Mouse (Mus musculus) kidney, embryonic 14.5 days (tissue): ENCODE results near the gene Gjd3. TPM values are rescaled to one million over a fixed set of nuclear protein-coding genes. Genes with fewer than 3 reads are reported as not detected.

Source experiments
- ATAC-seq: fragments of 200-750 bp; cut with Nextera tagmentation; 2 replicates; pipeline ENCODE4 v1.8.0; 2017; ENCODE audit warnings: moderate number of reproducible peaks, mild to moderate bottlenecking, moderate TSS enrichment, moderate library complexity; ENCODE audit not compliant: low FRiP score, low TSS enrichment
- H3K27ac ChIP-seq: fragments of 300-500 bp; sonication (generic); 2 replicates; pipeline ENCODE4 v1.5.1; 2014; ENCODE audit warnings: low read depth, mild to moderate bottlenecking, low read length, moderate library complexity, mixed read lengths
- H3K27me3 ChIP-seq: fragments of 300-500 bp; sonication (generic); 2 replicates; pipeline ENCODE4 v1.6.1; 2014; ENCODE audit warnings: mild to moderate bottlenecking, low read length; ENCODE audit not compliant: control insufficient read depth, insufficient read depth
- H3K36me3 ChIP-seq: fragments of 300-500 bp; sonication (generic); 2 replicates; pipeline ENCODE4 v1.6.1; 2014; ENCODE audit warnings: low read length, mixed read lengths; ENCODE audit not compliant: control insufficient read depth, insufficient read depth
- H3K4me1 ChIP-seq: fragments of 300-500 bp; sonication (generic); 2 replicates; pipeline ENCODE4 v1.6.1; 2014; ENCODE audit warnings: low read length, mixed read lengths; ENCODE audit not compliant: control insufficient read depth, insufficient read depth
- H3K4me2 ChIP-seq: fragments of 300-500 bp; sonication (generic); replicated peaks from 2 replicates; pipeline ENCODE4 v1.6.1; 2014; ENCODE audit warnings: low read depth, mild to moderate bottlenecking, low read length
- H3K4me3 ChIP-seq: fragments of 300-500 bp; sonication (generic); 2 replicates; pipeline ENCODE4 v1.5.1; 2014; ENCODE audit warnings: mild to moderate bottlenecking, low read length
- H3K9ac ChIP-seq: fragments of 300-500 bp; sonication (generic); 2 replicates; pipeline ENCODE4 v1.6.1; 2014; ENCODE audit warnings: low read depth, mild to moderate bottlenecking, low read length, moderate library complexity
- H3K9me3 ChIP-seq: fragments of 300-500 bp; sonication (generic); 2 replicates; pipeline ENCODE4 v1.6.1; 2016; ENCODE audit warnings: low read length; ENCODE audit not compliant: control insufficient read depth
- WGBS: fragments of 180-500 bp; shearing (Covaris S2); extraction: QIAGEN DNeasy Blood & Tissue Kit; methylation state at CpG from one replicate; pipeline ENCODE4 v1.1.7; 2014; 5-methylcytosine and 5-hydroxymethylcytosine counted together
- polyA plus RNA-seq: library from polyadenylated mRNA; unstranded; fragments of >200 nt; fragmentation: Nextera tagmentation; extraction: Ambion mirVana; gene quantifications from 2 replicates; pipeline ENCODE4 v1.2.1, GENCODE M21; 2014

The Gjd3 gene
- polyA plus RNA-seq, 1 experiment from 2014 or later = not detected

- ATAC-seq = no peak
- Histone ChIP-seq H3K4me3 (no peak overlapping the region), H3K9ac (no peak overlapping the region), H3K9me3 (no peaks in the 10 kb centered on the region), H3K4me1 (peaks cover 64% of the 10 kb centered on the region), H3K36me3 (peaks cover 10% of the 10 kb centered on the region), H3K27me3 (no peaks in the 10 kb centered on the region), H3K4me2 (no peak overlapping the region), H3K27ac (no peak overlapping the region)
- WGBS = 72% methylated on average over 3 of the region's 3 CpGs
These were observed 37.2 kb downstream of the Gjd3 start for GRCm38 (mm10) chr11:98945605-98945977.

GRCm38 (mm10) chr11:98944897-98945604 lies 37.8 kb downstream of the Gjd3 start:
- peak overlapping the region; percentile 42 for H3K9ac ChIP-seq
- H3K36me3 ChIP-seq = peaks cover 4% of the 10 kb centered on the region; the same call in 1 of the 2 replicates
- peaks cover 66% of the 10 kb centered on the region for H3K4me1 ChIP-seq
- peak overlapping the region; percentile 84; the same call in 1 of the 2 replicates for H3K27ac ChIP-seq
- no peaks in the 10 kb centered on the region for H3K27me3 ChIP-seq
- H3K4me2 ChIP-seq = no peak overlapping the region; the same call in 1 of the 2 replicates
- H3K9me3 ChIP-seq = no peaks in the 10 kb centered on the region
- no peak overlapping the region for H3K4me3 ChIP-seq
- ATAC-seq = no peak
- WGBS = 44% methylated on average over 11 of the region's 11 CpGs

DNA sequence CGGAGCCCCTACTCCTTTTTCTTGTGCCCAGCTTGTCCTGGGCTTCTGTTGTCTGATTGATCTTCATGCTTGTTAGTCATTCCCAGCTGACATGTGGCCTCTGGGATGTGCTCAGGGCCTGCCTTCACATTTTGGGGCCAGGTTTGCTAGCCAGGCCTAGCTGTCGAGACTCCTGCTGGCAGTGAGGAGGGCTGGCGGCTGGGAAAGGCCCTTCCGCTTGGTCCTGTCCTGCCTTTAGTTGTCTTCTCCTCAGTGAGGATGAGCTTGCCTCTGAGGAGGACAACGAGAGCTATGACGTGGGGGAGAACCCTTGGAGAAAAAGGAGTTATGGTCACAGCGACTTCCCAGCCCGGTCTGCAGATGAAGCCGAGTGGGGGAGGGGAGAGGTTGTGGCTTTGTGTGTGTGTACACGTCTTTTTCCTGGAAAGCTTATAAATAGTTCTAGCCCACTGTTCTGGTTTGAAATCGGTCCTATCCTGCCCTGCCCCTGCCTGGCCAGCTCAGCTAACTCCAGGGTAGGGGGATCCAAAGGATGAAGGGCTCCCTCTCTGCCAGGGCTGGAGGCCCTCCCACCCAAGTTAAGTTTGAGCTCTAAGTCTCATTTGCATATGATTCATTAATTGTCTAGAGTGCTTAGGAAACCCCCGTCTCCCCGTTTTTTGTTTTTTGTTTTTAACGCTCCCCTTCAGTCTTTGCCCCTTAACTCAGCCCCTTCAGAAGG lies 38.9 kb downstream of the Gjd3 start:
- H3K27ac ChIP-seq = peak overlapping the region; percentile 84
- no peaks in the 10 kb centered on the region for H3K9me3 ChIP-seq
- H3K4me1 ChIP-seq = peaks cover 78% of the 10 kb centered on the region
- no peaks in the 10 kb centered on the region for H3K27me3 ChIP-seq
- H3K36me3 ChIP-seq = 0 out of 2 replicates have a peak, but pooled peaks cover 4% of the 10 kb centered on the region
- H3K9ac ChIP-seq = peak overlapping the region; percentile 34; the same call in 1 of the 2 replicates
- H3K4me3 ChIP-seq = no peak overlapping the region; the same call in 1 of the 2 replicates
- peak overlapping the region; percentile 70 for H3K4me2 ChIP-seq
- no peak for ATAC-seq
- WGBS = 36% methylated on average over 14 of the region's 14 CpGs

DNA sequence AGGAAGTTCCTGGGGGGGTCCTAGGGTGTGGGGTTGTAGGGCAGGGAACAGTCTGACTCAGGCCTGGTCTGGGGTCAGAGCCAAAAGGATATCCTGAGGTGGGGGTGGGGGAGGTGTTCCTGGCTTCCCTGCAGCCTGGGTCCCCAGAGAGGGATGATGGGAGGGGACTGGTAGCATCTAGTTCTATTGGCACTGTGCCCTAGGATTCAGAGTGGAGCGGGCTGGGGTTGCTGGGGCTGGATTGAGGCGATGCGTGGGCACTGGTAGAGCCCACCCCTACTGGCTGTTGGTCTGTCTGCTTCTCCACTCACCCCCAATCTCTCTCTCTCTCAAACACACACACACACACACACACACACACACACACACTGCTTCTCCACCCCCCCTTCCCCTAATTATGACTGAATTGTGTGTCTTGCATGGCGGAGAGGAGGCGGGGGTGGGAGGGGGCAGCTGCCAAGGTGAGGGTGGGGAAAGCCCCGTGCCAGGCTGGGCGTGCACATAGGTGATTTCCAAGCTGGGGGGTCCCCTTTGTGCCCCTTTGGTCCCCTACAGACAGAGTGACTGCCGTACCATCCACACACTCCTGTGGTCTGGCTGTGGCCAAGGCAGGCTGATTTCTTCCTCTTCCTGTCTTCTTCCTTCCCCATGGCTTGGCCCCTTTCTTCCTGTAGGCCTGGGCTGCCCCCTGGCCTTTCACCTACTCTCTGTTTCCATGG lies 39.7 kb downstream of the Gjd3 start:
- H3K27ac ChIP-seq = peak overlapping the region; percentile 98
- 0 out of 2 replicates have a peak, but pooled peaks cover 4% of the 10 kb centered on the region for H3K36me3 ChIP-seq
- ATAC-seq = no peak
- 71% methylated on average over 8 of the region's 8 CpGs for WGBS
- peak overlapping the region; percentile 70 for H3K4me2 ChIP-seq
- H3K4me3 ChIP-seq = peak overlapping the region; percentile 45
- no peaks in the 10 kb centered on the region for H3K9me3 ChIP-seq
- peaks cover 86% of the 10 kb centered on the region for H3K4me1 ChIP-seq
- peak overlapping the region; percentile 77; the same call in 1 of the 2 replicates for H3K9ac ChIP-seq
- no peaks in the 10 kb centered on the region for H3K27me3 ChIP-seq

DNA sequence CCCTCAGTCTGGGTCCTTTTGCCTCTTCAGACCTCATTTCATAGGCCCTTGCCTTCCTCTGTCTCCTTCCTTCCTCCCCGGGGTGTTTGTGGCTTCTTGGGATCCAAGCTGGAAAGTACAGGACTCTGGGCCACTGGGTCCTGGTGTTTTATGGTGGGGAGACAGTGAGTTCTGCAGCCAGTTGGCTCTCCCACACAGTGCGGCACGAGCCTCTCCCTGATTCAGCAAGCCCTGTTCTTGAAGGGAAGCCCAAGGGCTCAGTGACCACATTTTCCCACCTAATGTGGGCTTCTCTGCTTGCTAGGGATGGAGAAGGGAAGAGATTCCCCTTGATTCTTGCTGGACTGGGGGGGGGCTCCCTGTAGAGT lies 40.3 kb downstream of the Gjd3 start:
- Histone ChIP-seq H3K9me3 (no peaks in the 10 kb centered on the region), H3K36me3 (0 out of 2 replicates have a peak, but pooled peaks cover 3% of the 10 kb centered on the region), H3K4me3 (peak overlapping the region; percentile 45), H3K27ac (peak overlapping the region; percentile 98), H3K27me3 (no peaks in the 10 kb centered on the region), H3K4me2 (peak overlapping the region; percentile 70), H3K9ac (peak overlapping the region; percentile 77; the same call in 1 of the 2 replicates), H3K4me1 (peaks cover 81% of the 10 kb centered on the region)
- WGBS = 29% methylated on average over 3 of the region's 3 CpGs
- ATAC-seq = no peak

DNA sequence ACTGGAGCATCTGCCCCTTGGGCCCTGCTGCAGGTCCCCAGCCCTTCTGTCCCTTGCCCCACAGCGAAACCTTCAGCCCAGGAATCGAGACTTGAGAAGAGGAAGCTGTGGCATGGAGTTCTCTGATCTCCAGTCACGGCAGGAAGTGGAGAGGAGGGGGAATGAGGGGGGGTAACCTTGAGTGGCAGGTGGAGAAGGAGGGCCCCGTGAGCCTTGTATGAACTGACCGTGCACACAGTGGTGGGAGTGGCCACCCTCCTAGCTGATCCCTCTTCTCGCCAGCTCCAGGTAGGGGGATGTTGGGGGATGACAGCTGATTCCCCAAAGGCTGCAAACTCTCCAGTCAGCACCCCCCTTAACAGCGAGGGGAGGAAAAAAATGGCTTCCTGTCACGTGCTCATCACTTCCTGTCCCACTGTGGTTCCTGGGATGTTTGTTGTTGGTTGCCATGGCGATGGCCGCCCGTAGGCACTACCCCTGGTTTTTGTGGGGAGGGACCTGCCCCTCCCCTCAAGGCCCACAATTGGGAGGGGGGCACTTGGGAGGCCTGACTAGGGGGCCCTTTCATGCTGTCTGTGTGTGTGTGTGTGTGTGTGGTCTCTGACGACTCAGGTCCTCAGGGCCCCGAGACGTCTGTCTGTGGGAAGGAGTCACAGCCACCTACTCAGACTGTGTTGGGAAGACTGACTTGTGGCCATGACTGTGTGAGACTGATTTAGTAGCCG lies 40.8 kb downstream of the Gjd3 start:
- peak; percentile 51 for ATAC-seq
- peak overlapping the region; percentile 98 for H3K27ac ChIP-seq

DNA sequence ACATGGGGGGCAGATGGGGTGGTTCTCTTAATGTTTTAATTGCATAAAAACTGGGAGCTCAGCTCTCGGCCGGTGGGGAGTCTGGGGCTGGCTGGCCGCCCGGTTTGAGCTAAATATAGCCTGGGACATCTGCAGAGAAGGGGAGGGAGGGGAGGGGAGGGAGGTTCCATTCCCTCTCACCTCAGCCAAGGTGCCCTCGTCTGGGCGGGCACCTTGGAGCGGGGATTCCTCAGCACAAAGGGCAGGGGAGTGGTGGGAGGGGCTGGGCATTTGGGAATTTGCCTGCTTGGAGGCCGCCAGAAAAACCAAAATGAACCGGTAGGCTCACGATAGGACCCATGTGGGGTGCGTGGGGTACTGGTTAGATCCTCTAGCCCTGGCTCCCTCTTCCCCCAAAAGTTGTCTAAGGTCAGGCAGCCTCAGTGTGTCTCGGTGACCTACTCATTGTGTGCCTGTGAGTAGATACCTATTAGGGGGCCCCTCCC lies 41.4 kb downstream of the Gjd3 start:
- WGBS = 3% methylated on average over 12 of the region's 12 CpGs
- Histone ChIP-seq H3K4me1 (peaks cover 82% of the 10 kb centered on the region), H3K4me3 (peak overlapping the region; percentile 45), H3K4me2 (peak overlapping the region; percentile 70), H3K9ac (peak overlapping the region; percentile 77), H3K27me3 (no peaks in the 10 kb centered on the region), H3K27ac (peak overlapping the region; percentile 98), H3K36me3 (no peaks in the 10 kb centered on the region), H3K9me3 (no peaks in the 10 kb centered on the region)
- ATAC-seq = no peak; the same call in 1 of the 2 replicates

More for the DNA sequence above, 40.8 kb downstream of the Gjd3 start:
- peak overlapping the region; percentile 70 for H3K4me2 ChIP-seq
- H3K9me3 ChIP-seq = no peaks in the 10 kb centered on the region
- no peaks in the 10 kb centered on the region for H3K36me3 ChIP-seq
- peak overlapping the region; percentile 45 for H3K4me3 ChIP-seq
- H3K9ac ChIP-seq = peak overlapping the region; percentile 77
- H3K4me1 ChIP-seq = peaks cover 76% of the 10 kb centered on the region
- WGBS = 3% methylated on average over 15 of the region's 15 CpGs
- no peaks in the 10 kb centered on the region for H3K27me3 ChIP-seq

DNA sequence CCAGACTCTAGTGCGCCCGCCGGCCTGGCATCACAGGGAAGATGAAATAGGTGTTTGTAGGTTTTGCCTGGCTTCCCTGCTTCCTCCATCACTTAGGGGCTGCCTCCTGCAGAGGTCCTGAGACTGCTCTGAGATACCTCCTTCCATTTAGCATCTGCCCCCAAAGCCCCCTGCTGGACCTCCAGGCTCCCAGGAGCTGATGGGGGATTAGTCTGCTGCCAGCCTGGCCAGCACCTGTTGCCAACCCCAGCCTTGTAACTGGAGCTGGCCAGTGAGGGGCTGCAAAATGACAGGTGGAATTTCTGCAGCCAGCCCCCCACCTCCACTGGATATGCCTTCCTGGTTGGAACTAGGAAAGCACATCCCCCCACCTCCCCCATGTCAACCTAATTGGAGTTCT lies 42.0 kb downstream of the Gjd3 start:
- Histone ChIP-seq H3K36me3 (no peaks in the 10 kb centered on the region), H3K27me3 (no peaks in the 10 kb centered on the region), H3K4me1 (peaks cover 87% of the 10 kb centered on the region), H3K27ac (peak overlapping the region; percentile 98; the same call in 1 of the 2 replicates), H3K4me2 (peak overlapping the region; percentile 70), H3K4me3 (peak overlapping the region; percentile 65), H3K9ac (peak overlapping the region; percentile 77; the same call in 1 of the 2 replicates), H3K9me3 (no peaks in the 10 kb centered on the region)
- no peak for ATAC-seq
- WGBS = 45% methylated on average over 3 of the region's 3 CpGs
